ENCODE assay signal across 17 mouse cellular contexts in genomic region chr5:66074235-66074634, GRCm38 (mm10).
A peak's percentile ranks its signal among the peaks of the same experiment; 100 is the strongest.
DNase-seq lines count a peak whose midpoint lies in the region; ATAC-seq and TF ChIP-seq lines count a peak whose summit lies in the region.
"Had no signal": no experiment of that assay in that cellular context is flagged by ENCODE, and none has a peak within 500 bp of the region (broad histone marks: within the 10 kb centered on the region; RNA-seq: fewer than 3 reads in every experiment).

No protein-coding gene starts in this region.

- no peaks in the 10 kb centered on the region for H3K27me3 ChIP-seq in kidney, adult 2 months (replicated peaks; ENCODE audit: control insufficient read depth, insufficient read depth, low read length)
- no peaks in the 10 kb centered on the region for H3K27me3 ChIP-seq in thymus, adult 2 months (ENCODE audit: control insufficient read depth, insufficient read depth, low read length)
- H3K27me3 ChIP-seq in liver, postnatal 0 days (ENCODE audit: insufficient read depth, low read length): no peaks in the 10 kb centered on the region
- H3K27me3 ChIP-seq in limb, embryonic 10.5 days (ENCODE audit: low read depth, poor library complexity, severe bottlenecking): no peaks in the 10 kb centered on the region
- H3K27me3 ChIP-seq: forebrain, embryonic 13.5 days had no signal

- TF ChIP-seq CTCF in kidney, adult 2 months (conservative IDR thresholded peaks at IDR 0.05; ENCODE audit: insufficient read depth, insufficient read length, low read depth, low read length): no peak
- no peak for TF ChIP-seq CTCF in thymus, adult 2 months (IDR thresholded peaks at IDR 0.05; ENCODE audit: borderline replicate concordance, control insufficient read depth, extremely low read depth, insufficient read depth, low read length, poor library complexity)
- no peak for TF ChIP-seq CTCF in liver, postnatal 0 days (IDR thresholded peaks at IDR 0.05; ENCODE audit: low read depth)

- TF ChIP-seq EP300 in liver, postnatal 0 days (IDR thresholded peaks at IDR 0.05; ENCODE audit: low read depth): no peak

- H3K36me3 ChIP-seq in kidney, adult 2 months (ENCODE audit: control insufficient read depth, insufficient read depth, low read length): no peaks in the 10 kb centered on the region; the same call in 1 of the 2 replicates
- no peaks in the 10 kb centered on the region for H3K36me3 ChIP-seq in thymus, adult 2 months (ENCODE audit: control insufficient read depth, insufficient read depth, low read length)
- no peaks in the 10 kb centered on the region for H3K36me3 ChIP-seq in liver, postnatal 0 days (replicated peaks; ENCODE audit: insufficient read depth, low read length)
- H3K36me3 ChIP-seq in limb, embryonic 10.5 days: no peaks in the 10 kb centered on the region
- H3K36me3 ChIP-seq: embryonic facial prominence, embryonic 10.5 days; G1E had no signal

- WGBS in kidney, adult 2 months: 46% methylated on average over 5 of the region's 5 CpGs
- 85% methylated on average over 5 of the region's 5 CpGs for WGBS in thymus, adult 2 months
- WGBS in liver, postnatal 0 days (ENCODE audit: insufficient replicate concordance): 76% methylated on average over 5 of the region's 5 CpGs
- 98% methylated on average over 5 of the region's 5 CpGs for WGBS in limb, embryonic 10.5 days

- H3K4me2 ChIP-seq in liver, postnatal 0 days (ENCODE audit: low read depth, low read length): no peak overlapping the region; the same call in none of the 2 replicates
- H3K4me2 ChIP-seq: forebrain, embryonic 13.5 days had no signal

- no peak for DNase-seq in kidney, adult 2 months
- DNase-seq in kidney, postnatal 4 days: no peak
- DNase-seq in thymus, adult 2 months: no peak
- DNase-seq in thymus, postnatal 25 days: no peak
- DNase-seq in liver, postnatal 0 days: no peak
- DNase-seq in adrenal gland, postnatal 14 days: no peak
- DNase-seq in adrenal gland, adult (ENCODE audit: inconsistent age in 2 of 2, low spot score in 1 of 2): no peak
- no peak for DNase-seq in limb, embryonic 10.5 days (ENCODE audit: low spot score)
- DNase-seq: cerebellum, adult 9-10 months; gastrocnemius, postnatal 36 days; layer of hippocampus, postnatal 36 days; lung, postnatal 10 days; right cerebral cortex, postnatal 25 days; thymus, postnatal 4 days had no signal

- H3K4me3 ChIP-seq in kidney, adult 2 months (ENCODE audit: insufficient read depth, low read depth, low read length): no peak overlapping the region
- H3K4me3 ChIP-seq in thymus, adult 2 months (ENCODE audit: control insufficient read depth, insufficient read depth, low read length): no peak overlapping the region
- no peak overlapping the region for H3K4me3 ChIP-seq in liver, postnatal 0 days (ENCODE audit: low read depth, low read length)
- no peak overlapping the region for H3K4me3 ChIP-seq in limb, embryonic 10.5 days
- H3K4me3 ChIP-seq: embryonic facial prominence, embryonic 10.5 days; forebrain, embryonic 13.5 days had no signal

- H3K4me1 ChIP-seq in kidney, adult 2 months (ENCODE audit: control insufficient read depth, insufficient read depth, low read length): peaks cover 41% of the 10 kb centered on the region
- H3K4me1 ChIP-seq in thymus, adult 2 months (replicated peaks; ENCODE audit: control insufficient read depth, insufficient read depth, low read length): peaks cover 55% of the 10 kb centered on the region
- H3K4me1 ChIP-seq in liver, postnatal 0 days (ENCODE audit: insufficient read depth): peaks cover 55% of the 10 kb centered on the region
- peaks cover 18% of the 10 kb centered on the region for H3K4me1 ChIP-seq in limb, embryonic 10.5 days

- ATAC-seq in liver, postnatal 0 days: no peak
- ATAC-seq: forebrain, embryonic 13.5 days had no signal

- peak overlapping the region; percentile 35; the same call in 1 of the 2 replicates for H3K9ac ChIP-seq in liver, postnatal 0 days (replicated peaks)
- H3K9ac ChIP-seq: forebrain, embryonic 13.5 days had no signal

- H3K9me3 ChIP-seq in liver, postnatal 0 days (ENCODE audit: low read length): no peaks in the 10 kb centered on the region
- no peaks in the 10 kb centered on the region for H3K9me3 ChIP-seq in limb, embryonic 10.5 days (replicated peaks)
- H3K9me3 ChIP-seq: embryonic facial prominence, embryonic 10.5 days; forebrain, embryonic 13.5 days had no signal

- peak overlapping the region; percentile 100 for H3K27ac ChIP-seq in kidney, adult 2 months (ENCODE audit: insufficient read depth, low read depth, low read length)
- peak overlapping the region; percentile 99 for H3K27ac ChIP-seq in thymus, adult 2 months (ENCODE audit: control insufficient read depth, insufficient read depth, low read length)
- peak overlapping the region; percentile 92 for H3K27ac ChIP-seq in liver, postnatal 0 days (ENCODE audit: low read depth)
- H3K27ac ChIP-seq in limb, embryonic 10.5 days: no peak overlapping the region
- H3K27ac ChIP-seq: embryonic facial prominence, embryonic 10.5 days; forebrain, embryonic 13.5 days had no signal

- TF ChIP-seq POLR2A in kidney, adult 2 months (IDR thresholded peaks at IDR 0.05; ENCODE audit: low read depth, low read length): no peak
- no peak for TF ChIP-seq POLR2A in thymus, adult 2 months (IDR thresholded peaks at IDR 0.05; ENCODE audit: control insufficient read depth, extremely low read depth, insufficient read depth, low read length, poor library complexity)
